Mouse (Mus musculus): ENCODE measurements at regions not wholly inside any gene's neighbourhood (a gene's known extent, or its start where the extent isn't known, plus 50 kb on each side); places are given as distances from the start of the nearest gene placed in this dataset.
"Not testable (repeated sequence)": the region's sequence is repeated elsewhere in the genome, so short reads cannot be mapped to it uniquely, and the experiment has no call there.

- no peak for DNase-seq
These were observed 308.6 kb downstream of the Diras2 start for GRCm38 (mm10) chr13:52222315-52223097.

- DNase-seq: peak; percentile 10
These were observed 307.7 kb downstream of the Diras2 start for GRCm38 (mm10) chr13:52223098-52223962.

GRCm38 (mm10) chr13:52233971-52234370 lies 297.1 kb downstream of the Diras2 start:
- no peak for DNase-seq

GRCm38 (mm10) chr13:52236105-52236504 lies 295.0 kb downstream of the Diras2 start:
- peak; percentile 20 for DNase-seq

GRCm38 (mm10) chr13:52239563-52239962 lies 291.5 kb downstream of the Diras2 start:
- DNase-seq: no peak

GRCm38 (mm10) chr13:52241761-52242160 lies 289.3 kb downstream of the Diras2 start:
- no peak for DNase-seq

- no peak for DNase-seq
These were observed 281.6 kb downstream of the Diras2 start for GRCm38 (mm10) chr13:52249492-52249891.

GRCm38 (mm10) chr13:52250371-52250770 lies 280.7 kb downstream of the Diras2 start:
- no peak for DNase-seq

GRCm38 (mm10) chr13:52252303-52252702 lies 278.8 kb downstream of the Diras2 start:
- no peak for DNase-seq

GRCm38 (mm10) chr13:52252726-52253125 lies 278.4 kb downstream of the Diras2 start:
- not testable (repeated sequence) for DNase-seq

GRCm38 (mm10) chr13:52253138-52253537 lies 277.9 kb downstream of the Diras2 start:
- DNase-seq: no peak

- DNase-seq: peak; percentile 28
These were observed 276.9 kb downstream of the Diras2 start for GRCm38 (mm10) chr13:52254185-52254584.

GRCm38 (mm10) chr13:52255697-52256096 lies 275.4 kb downstream of the Diras2 start:
- DNase-seq: no peak

- DNase-seq: no peak
These were observed 272.7 kb downstream of the Diras2 start for GRCm38 (mm10) chr13:52258373-52258772.

GRCm38 (mm10) chr13:52262949-52263550 lies 268.0 kb downstream of the Diras2 start:
- no peak for DNase-seq

- DNase-seq: peak; percentile 61
These were observed 262.8 kb downstream of the Diras2 start for GRCm38 (mm10) chr13:52268279-52268678.

- no peak for DNase-seq
These were observed 257.4 kb downstream of the Diras2 start for GRCm38 (mm10) chr13:52273502-52274246.

- DNase-seq: no peak
These were observed 255.9 kb downstream of the Diras2 start for GRCm38 (mm10) chr13:52275196-52275595.

GRCm38 (mm10) chr13:52275675-52276074 lies 255.4 kb downstream of the Diras2 start:
- DNase-seq: no peak

GRCm38 (mm10) chr13:52277195-52277594 lies 253.9 kb downstream of the Diras2 start:
- no peak for DNase-seq

GRCm38 (mm10) chr13:52278831-52279230 lies 252.2 kb downstream of the Diras2 start:
- no peak for DNase-seq

- no peak for DNase-seq
These were observed 251.7 kb downstream of the Diras2 start for GRCm38 (mm10) chr13:52279281-52279969.
